Comparison of ENCODE assay signal across 23 mouse cellular contexts in genomic region chr2:58828910-58829600, GRCm38 (mm10). TPM values are rescaled to one million over a fixed set of nuclear protein-coding genes. Genes with fewer than 3 reads are reported as not detected.
DNase-seq lines count a peak whose midpoint lies in the region; ATAC-seq lines count a peak whose summit lies in the region.
"Had no signal": no experiment of that assay in that cellular context is flagged by ENCODE, and none has a peak within 500 bp of the region (broad histone marks: within the 10 kb centered on the region; RNA-seq: fewer than 3 reads in every experiment).

No protein-coding gene starts in this region.

- H3K4me2 ChIP-seq in kidney, embryonic 16.5 days (replicated peaks; ENCODE audit: low read depth, low read length) = no peak overlapping the region
- H3K4me2 ChIP-seq in hindbrain, embryonic 12.5 days (replicated peaks) = no peak overlapping the region
- H3K4me2 ChIP-seq: forebrain, embryonic 12.5 days; heart, embryonic 11.5 days; liver, embryonic 15.5 days had no signal

- no peak for ATAC-seq in kidney, embryonic 16.5 days (ENCODE audit: low FRiP score, low TSS enrichment)
- ATAC-seq in hindbrain, embryonic 12.5 days (ENCODE audit: low FRiP score) = no peak
- no peak for ATAC-seq in activated CD4-positive, CD25-positive, alpha-beta regulatory T cell, adult 4 months
- ATAC-seq: CD4-positive, CD25-positive, alpha-beta regulatory T cell, adult 4 months; inflammation-experienced regulatory T-cells, adult 6 months; midbrain, embryonic 16.5 days had no signal

- H3K4me3 ChIP-seq in kidney, embryonic 16.5 days (ENCODE audit: low read length) = no peak overlapping the region
- no peak overlapping the region for H3K4me3 ChIP-seq in hindbrain, embryonic 12.5 days
- H3K4me3 ChIP-seq: forebrain, embryonic 12.5 days; hindbrain, embryonic 10.5 days; liver, embryonic 15.5 days had no signal

- H3K9me3 ChIP-seq in kidney, embryonic 16.5 days (ENCODE audit: low read length) = no peaks in the 10 kb centered on the region
- H3K9me3 ChIP-seq in hindbrain, embryonic 12.5 days (replicated peaks) = no peaks in the 10 kb centered on the region
- H3K9me3 ChIP-seq: forebrain, embryonic 12.5 days; liver, embryonic 15.5 days had no signal

- H3K36me3 ChIP-seq in kidney, embryonic 16.5 days (ENCODE audit: insufficient read depth, low read length) = no peaks in the 10 kb centered on the region
- H3K36me3 ChIP-seq in hindbrain, embryonic 12.5 days = no peaks in the 10 kb centered on the region
- H3K36me3 ChIP-seq: forebrain, embryonic 12.5 days; G1E; hindbrain, embryonic 10.5 days; liver, embryonic 15.5 days had no signal

- no peaks in the 10 kb centered on the region for H3K4me1 ChIP-seq in kidney, embryonic 16.5 days (ENCODE audit: insufficient read depth, low read length)
- no peaks in the 10 kb centered on the region for H3K4me1 ChIP-seq in hindbrain, embryonic 12.5 days
- H3K4me1 ChIP-seq: forebrain, embryonic 12.5 days; liver, embryonic 15.5 days had no signal

- no peaks in the 10 kb centered on the region for H3K27me3 ChIP-seq in kidney, embryonic 16.5 days (ENCODE audit: insufficient read depth, low read length)
- H3K27me3 ChIP-seq in hindbrain, embryonic 12.5 days = no peaks in the 10 kb centered on the region
- H3K27me3 ChIP-seq: forebrain, embryonic 12.5 days; liver, embryonic 15.5 days had no signal

- H3K9ac ChIP-seq in kidney, embryonic 16.5 days (replicated peaks; ENCODE audit: low read length) = no peak overlapping the region
- no peak overlapping the region for H3K9ac ChIP-seq in hindbrain, embryonic 12.5 days
- H3K9ac ChIP-seq: forebrain, embryonic 12.5 days; liver, embryonic 15.5 days had no signal

- DNase-seq in embryo, embryonic 10 days (ENCODE audit: low spot score) = peak; percentile 5
- no peak for DNase-seq in embryo, embryonic 9.5 days (ENCODE audit: extremely low spot score)
- no peak for DNase-seq in kidney, postnatal 10 days
- DNase-seq in lung, postnatal 10 days = peak; percentile 59
- DNase-seq in cerebellum, postnatal 10 days = no peak
- DNase-seq: cerebellum, adult 9-11 months; gastrocnemius, postnatal 25 days; kidney, postnatal 4 days; thymus, postnatal 36 days had no signal

- 62% methylated on average over 3 of the region's 3 CpGs for WGBS in kidney, embryonic 16.5 days
- WGBS in hindbrain, embryonic 12.5 days = 77% methylated on average over 3 of the region's 3 CpGs

- peak overlapping the region; percentile 43; the same call in 1 of the 2 replicates for H3K27ac ChIP-seq in kidney, embryonic 16.5 days (ENCODE audit: low read length)
- no peak overlapping the region for H3K27ac ChIP-seq in hindbrain, embryonic 12.5 days
- H3K27ac ChIP-seq: forebrain, embryonic 12.5 days; hindbrain, embryonic 10.5 days; liver, embryonic 15.5 days had no signal

RNA-seq across cellular contexts. Expression of gene Gm11099, which starts 30.2 kb away (rescaled TPM):
- not detected in 2 replicates for polyA plus RNA-seq in kidney, embryonic 16.5 days (2015; fragmentation: Nextera tagmentation; extraction: Ambion mirVana)
- polyA plus RNA-seq in hindbrain, embryonic 12.5 days (2016; fragmentation: Nextera tagmentation; extraction: Ambion mirVana) = not detected in 2 replicates
- polyA plus RNA-seq in activated CD4-positive, CD25-positive, alpha-beta regulatory T cell, adult 4 months (2017; shearing (Covaris generic)) = not detected
- polyA plus RNA-seq: CD4-positive, CD25-positive, alpha-beta regulatory T cell, adult 4 months; forebrain, embryonic 12.5 days; G1E; heart, embryonic 11.5 days; hindbrain, embryonic 10.5 days; inflammation-experienced regulatory T-cells, adult 6 months; limb, embryonic 14.5 days; liver, embryonic 15.5 days; midbrain, embryonic 16.5 days; spleen, adult 2 months; testis, adult 2 months had no signal

Comparison
In these comparisons a context has a peak if more than half of its experiments do, and no peak if none do; other contexts are left out.
1. DNase-seq: peak in embryo, embryonic 10 days (single experiment) and lung, postnatal 10 days (single experiment); none in embryo, embryonic 9.5 days (single experiment), kidney, postnatal 10 days (single experiment) and cerebellum, postnatal 10 days (0 of 2).